Mouse (Mus musculus) liver, adult (tissue): ENCODE measurements around the gene Fpr3.
A peak's percentile ranks its signal among the peaks of the same experiment; 100 is the strongest.

Experiments used
- GATA4 ChIP-seq: IDR thresholded peaks from 2 replicates; pipeline ENCODE4 v1.6.1; 2014; ENCODE audit warnings: mild to moderate bottlenecking, low read length; ENCODE audit not compliant: insufficient replicate concordance

Fpr3 gene

DNA sequence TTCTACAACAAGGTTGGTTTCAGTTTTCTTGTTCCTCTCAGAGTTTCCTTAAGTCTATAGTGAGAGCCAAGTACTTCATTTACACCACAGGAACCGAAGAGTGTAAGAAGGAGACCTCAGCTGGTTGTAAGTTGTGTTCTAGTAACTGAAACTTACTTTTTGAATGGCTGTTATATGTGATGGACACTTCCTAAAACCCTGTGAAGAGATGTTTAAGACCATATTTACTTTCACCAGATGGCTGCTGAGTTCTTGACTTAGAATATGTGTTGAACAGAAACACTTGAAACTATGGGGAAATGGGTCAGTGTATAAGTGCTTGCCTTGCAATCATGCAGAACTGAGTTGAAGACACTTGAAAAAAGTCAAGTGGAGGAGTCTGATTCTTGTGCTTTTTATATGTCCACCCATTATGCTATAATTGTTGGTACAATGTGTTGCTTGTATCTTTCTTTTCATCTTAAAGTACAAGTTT is at the start of gene Fpr3, which contains the start of gene Fpr2:
TSS of gene Fpr3 (plus strand) at position 79 of the 475 bp plus-strand sequence.
TSS of gene Fpr2 (plus strand) at position 51 of the 475 bp plus-strand sequence.
- TF ChIP-seq GATA4, result no peak

DNA sequence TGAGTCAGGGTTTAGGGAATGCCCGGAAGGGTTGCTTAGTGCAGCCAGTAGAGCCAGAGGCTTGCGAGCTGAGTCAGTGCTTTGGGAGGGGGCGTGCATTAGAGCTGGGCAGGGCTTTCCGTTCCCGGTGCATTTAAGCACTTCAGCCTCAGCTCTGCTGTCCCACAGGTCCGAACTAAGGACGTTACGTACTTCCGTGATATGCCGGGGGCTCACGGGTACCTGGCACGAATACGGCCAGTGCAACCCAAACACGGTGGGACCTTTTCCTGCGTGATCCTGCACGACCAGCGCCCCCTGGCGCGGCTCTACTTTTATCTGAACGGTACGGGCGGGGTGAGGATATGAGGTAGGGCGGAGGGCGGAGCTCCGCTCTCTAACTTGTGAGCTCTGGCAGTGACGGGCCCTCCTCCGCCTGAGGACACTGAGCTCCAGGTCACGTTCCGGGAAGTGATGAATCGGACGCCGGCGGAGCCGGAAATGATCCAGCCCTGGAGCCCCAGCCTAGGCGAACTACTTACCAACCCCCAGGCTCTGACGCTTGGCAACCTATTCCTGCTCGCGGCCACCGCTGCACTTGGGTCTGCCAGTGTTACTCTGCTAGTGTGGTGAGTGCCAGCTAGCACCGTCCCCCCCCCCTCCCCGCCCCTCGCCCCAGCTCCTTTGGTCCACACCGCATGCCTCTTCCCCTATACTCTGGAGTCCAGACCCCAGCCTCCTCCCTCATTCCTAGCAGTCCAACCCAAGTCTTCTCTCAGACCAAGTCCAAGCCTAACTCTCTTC is 49.5 kb upstream of the Fpr3 start:
- TF ChIP-seq GATA4, result peak; percentile 82; the same call in 1 of the 2 replicates

DNA sequence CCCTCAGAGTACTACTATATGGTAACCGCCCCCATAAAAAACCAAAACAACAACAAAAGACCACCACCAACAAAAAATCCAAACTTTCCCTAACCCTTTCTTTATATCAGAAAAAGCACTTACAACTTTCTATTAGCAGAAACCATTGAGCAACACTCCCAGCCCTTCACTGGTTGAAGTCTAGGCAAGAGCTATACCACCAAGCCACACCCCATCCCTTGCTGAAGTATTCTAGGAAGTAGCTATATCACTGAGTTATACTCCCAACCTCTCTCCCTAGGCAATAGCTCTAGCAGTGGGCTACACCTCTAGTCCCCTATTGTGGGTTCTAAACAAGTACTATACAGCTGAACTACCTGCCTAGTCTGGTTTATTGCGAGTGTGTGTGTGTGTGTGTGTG is 48.4 kb upstream of the Fpr3 start:
- TF ChIP-seq GATA4, result no peak

DNA sequence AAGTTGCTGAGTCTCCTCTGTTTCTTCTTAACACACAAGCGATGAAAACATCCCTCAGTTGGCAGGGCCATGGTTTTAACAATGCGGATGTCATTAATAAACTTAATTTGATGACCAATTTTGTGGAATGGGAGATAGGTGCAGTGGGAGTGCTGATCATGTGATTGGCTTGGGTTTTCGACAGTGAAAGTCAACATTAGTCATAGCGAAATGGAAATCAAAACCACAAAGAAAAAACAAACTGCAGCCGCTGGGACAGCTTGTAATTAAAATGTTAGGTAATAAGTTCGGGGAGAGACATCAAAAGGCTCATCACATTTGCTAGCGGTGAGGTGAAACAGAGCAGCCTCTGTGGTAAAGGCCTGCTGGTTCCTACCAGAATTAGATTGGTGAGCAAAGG is 46.9 kb upstream of the Fpr3 start:
- TF ChIP-seq GATA4, result no peak

DNA sequence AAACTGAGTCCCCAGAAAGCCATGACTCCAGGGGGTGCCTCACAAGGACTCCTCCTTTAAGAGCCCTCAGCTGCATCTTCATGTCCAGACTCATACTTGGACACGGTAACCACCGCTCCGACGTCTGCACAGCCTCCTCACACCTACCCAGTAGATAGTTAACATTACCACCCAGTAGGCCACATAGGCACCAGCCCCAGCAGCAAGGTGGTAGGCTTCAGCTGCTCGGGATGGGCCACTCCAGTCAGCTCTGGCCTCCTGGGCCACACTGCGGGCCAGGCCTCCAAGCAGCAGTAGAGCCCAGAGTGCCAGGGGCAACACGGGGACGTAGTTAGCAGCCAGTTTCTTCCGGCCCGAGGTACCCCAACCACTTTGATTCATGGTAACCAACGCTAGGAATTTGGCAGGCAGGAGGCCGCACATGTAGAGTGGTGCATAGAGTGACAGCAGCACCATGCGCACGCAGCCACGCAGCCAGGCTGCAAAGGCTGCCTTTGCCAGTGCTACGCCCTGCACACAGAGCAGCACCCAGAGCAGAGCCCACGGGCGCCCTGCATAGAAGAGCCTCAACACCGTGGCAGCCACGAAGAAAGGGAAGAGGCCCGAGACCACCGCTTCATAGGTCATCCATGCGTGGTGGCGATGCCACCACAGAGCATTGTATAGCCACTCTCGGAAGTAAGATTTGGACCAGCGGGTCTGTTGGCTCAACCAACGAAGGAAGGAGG is 44.0 kb upstream of the Fpr3 start:
- no peak for TF ChIP-seq GATA4

DNA sequence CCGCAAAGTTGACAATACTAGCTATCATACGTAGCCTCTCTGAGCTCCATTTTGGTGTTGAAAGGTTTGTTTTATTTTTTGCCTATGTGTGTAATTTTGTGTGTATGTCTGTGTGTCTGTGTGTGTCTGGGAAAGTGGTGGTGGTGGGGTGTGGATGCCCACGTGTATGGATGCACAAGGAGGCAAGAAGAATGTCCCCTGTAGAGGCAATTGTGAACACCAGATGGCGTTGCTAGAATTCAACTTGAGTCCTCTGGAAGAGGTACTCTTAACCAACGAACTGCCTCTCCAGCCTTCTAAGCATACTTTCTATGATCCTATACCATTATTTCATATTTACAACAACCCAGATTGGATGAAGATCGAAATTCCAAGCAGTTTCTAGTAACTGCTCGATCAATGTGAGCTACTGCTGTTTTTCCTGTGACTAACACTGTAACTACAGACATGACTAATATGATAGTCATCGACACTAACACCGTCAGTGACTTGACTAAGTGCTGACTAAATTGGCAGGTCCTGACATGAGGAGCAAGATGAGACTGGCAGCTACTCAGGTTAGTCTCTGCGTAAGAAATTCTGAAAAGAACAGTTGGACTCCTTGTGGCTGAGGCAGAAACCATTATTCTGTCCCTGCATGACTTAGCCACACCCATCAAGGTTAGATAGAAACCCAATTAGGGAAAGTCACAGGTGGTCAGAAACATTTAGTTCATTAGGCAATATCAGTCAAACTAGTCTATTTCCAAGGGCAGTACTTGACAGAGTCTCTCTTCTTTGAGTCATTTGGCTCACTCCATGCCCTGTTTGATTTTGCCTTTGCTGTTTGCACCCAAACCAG is 42.2 kb upstream of the Fpr3 start:
- TF ChIP-seq GATA4, result no peak

DNA sequence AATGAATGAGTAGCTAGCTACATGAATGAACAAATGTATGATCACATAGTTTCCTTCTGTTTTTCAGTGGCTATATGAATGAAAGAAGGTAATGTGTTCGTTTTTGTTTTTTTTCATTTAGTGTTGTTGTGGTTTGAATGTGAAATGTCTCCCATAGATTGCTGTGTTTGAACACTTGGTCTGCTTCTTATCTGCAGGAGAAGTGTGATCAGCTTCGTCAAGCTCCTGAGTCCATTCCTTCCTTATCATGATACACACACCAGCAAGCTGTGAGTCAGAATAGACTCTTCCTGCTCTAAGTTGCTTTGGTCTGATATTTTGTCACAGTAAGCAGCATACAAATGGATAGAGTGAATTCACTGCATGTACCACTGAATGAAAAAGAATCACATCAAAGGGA is 38.7 kb upstream of the Fpr3 start:
- TF ChIP-seq GATA4, result no peak

DNA sequence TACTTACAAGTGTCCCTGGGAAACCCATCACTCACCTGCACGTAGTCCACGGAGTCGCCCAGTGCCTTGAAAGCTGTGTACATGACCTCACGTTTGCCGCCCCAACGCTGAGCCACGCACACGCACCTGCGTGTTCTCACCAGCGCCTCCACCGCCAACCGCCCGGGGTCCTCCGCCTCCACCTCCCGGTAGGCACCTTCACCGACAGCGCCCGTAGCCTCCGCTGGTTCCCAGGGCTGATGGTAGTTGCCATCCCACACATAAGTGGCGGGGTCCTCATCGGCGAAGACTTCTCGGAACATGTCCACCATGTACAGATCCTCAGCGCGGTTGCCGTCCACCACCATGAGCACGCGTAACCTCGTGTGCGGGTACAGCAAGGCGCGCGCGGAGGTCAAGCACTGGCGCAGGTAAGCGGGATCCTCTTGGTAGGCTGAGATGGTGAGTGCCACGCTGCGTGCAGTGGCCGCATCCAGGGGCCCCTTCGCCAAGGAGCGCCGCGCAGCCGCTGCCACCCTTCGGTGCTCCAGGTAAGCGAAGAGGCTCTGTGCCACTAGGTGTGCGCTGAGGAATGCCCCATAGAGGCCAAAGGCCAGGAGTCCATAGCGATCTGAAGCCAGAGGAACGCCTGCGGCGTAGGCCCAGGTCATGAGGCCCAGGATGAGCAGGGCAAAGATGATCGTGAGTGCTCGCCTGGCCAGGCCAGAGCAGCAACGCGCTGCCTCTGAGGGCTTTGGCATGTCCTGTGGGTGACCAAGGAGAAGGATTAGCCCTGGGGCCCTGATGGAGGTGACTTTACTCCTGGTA is 37.5 kb upstream of the Fpr3 start:
- TF ChIP-seq GATA4, result no peak

DNA sequence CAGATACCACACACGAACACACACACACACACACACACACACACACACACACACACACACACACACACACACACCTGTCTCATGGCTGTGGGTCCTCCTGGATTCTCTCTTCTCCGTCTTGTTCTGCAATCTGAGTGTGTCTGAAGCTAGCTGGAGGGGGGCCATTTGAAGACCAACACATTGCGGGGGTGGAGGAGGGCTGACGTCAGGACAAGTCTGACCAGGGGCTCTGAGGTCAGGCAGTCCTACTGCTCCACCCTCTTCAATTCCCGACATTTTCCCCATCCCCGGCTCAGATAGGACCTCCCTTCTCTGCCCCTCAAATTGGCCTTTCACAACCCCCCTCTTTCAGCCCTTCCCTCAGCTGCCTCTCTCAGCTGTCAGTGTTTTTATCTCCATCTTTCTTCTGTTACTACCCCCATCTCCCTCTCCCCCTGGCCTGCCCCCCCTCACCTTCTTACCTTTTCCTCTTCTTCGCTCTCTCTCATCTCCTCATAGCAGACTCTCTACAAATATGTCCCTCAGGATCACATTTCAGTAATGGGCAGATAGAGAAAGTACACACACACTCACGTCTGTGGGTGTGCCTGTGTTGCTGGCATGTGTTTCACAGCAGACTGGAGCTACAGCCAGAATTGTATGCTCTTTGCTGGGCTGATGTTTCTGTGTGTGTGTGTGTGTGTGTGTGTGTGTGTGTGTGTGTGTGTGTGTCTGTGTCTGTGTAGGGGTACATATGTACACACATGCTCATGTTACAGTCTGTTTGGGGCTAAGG is 32.4 kb upstream of the Fpr3 start, which contains the start of gene Has1:
TSS of gene Has1 (minus strand) at position 142 of the 775 bp plus-strand sequence.
- TF ChIP-seq GATA4, result no peak

DNA sequence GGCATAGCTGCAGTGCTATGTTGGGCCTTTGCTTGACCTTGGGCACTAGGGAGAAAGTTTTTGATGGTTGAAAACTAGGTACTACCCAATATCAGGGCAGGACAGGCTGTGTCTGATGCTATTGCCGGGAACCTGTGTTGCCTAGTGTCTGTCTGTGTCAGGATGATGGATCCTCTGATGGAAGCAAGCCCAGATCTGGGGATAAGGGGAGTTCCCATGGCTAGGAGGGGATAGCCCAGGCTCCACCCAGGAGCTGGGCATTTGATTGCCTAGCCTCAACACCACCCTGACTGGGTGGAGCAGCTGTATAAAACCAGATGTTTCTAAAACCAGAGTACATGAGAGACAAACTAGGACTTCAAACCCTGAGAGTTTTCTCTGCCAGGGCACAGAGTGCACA is 31.0 kb upstream of the Fpr3 start:
- no peak for TF ChIP-seq GATA4

DNA sequence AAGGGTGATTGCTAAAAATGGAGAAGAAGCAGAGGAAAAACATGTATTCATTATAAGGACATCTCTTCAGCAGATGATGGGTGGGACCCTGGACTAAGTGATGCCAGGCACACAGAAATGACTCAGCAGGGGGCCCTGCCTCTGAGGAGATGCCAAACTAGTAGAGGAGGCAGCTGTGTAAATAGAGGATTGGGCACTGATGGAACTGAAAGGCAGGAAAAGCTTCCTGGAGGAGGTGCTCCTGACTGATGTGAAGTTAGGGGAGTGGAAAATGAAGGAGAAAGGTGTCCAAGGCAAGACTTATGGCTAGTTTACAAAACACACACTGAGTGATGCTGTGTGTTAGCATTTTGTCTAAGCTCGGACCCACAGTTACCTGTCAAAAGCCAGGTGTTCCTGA is 30.2 kb upstream of the Fpr3 start:
- TF ChIP-seq GATA4, result no peak

DNA sequence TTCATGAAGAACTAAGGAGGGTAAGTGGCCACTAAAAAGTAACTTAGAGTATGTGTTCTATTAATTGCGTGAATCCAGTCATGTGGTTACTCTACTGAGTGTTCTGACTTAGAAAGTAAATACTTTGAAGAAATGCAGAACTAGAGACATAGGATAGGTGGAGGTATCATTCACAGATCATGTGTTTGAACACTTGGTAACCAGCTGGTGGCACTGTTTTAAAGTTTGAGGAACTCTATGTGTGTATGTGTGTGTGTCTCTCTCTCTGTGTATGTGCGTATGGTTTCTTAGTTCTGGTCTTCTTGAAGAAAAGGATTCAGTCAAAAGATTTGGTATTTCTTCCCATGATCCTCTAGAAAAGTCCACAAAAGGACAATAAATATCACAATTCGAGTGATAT is 27.5 kb upstream of the Fpr3 start:
- TF ChIP-seq GATA4, result no peak

DNA sequence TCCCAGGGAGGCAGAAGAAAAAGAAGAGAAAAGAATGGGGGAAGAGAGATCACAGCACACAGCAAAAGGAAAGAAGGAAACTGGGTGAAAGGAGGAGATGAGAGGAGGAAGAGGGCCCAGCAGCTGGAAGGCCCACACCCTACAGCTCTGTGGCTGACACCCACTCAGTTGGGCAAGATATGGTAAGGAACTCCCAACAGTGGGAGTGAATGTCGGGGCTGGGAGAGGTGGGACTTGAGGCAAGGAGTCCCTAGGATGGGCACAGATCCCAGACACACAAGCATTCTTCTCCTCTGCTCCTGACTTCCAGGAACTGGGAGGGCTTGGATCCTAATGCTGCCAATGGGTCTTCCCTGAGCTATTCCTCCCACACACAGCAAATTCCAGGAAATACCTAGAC is 25.3 kb upstream of the Fpr3 start:
- no peak for TF ChIP-seq GATA4

DNA sequence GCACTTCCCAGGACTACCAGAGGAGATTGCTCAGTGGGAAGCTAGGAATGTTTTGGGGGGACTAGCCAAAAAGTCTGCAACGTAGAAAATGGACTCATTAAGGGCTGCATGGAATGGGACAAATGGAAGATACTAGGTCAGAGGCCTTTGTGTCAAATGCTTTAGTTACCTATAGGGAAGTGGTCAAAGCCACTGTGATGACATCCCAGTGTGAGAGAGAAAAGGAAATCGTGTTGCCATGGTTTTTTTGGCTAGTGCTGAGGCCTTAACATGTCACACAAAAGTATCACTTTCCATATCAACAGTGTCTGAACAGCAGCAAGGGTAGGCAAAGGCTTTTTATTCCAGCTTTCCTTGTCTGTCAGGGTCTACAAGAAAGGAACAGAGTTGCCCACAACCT is 22.5 kb upstream of the Fpr3 start:
- no peak for TF ChIP-seq GATA4
